Mouse (Mus musculus) limb, embryonic 14.5 days (tissue): ENCODE measurements at regions not wholly inside any gene's neighbourhood (a gene's known extent, or its start where the extent isn't known, plus 50 kb on each side); places are given as distances from the start of the nearest gene placed in this dataset.

Experiments
- ATAC-seq: fragments of 200-750 bp; cut with Nextera tagmentation; 2 replicates; pipeline ENCODE4 v1.8.0; 2017; ENCODE audit warnings: low read depth, moderate number of reproducible peaks, moderate TSS enrichment; ENCODE audit not compliant: low FRiP score
- DNase-seq: peaks from one replicate; pipeline ENCODE4 v3.0.0-alpha.2; 2015; ENCODE audit warnings: low spot score
- H3K27ac ChIP-seq: fragments of 300-500 bp; sonication (generic); replicated peaks from 2 replicates; pipeline ENCODE4 v1.5.1; 2014; ENCODE audit warnings: low read depth, mild to moderate bottlenecking, low read length, moderate library complexity, mixed read lengths
- H3K27me3 ChIP-seq: fragments of 300-500 bp; sonication (generic); 2 replicates; pipeline ENCODE4 v1.6.1; 2014; ENCODE audit warnings: low read length, mixed read lengths; ENCODE audit not compliant: control insufficient read depth, insufficient read depth
- H3K36me3 ChIP-seq: fragments of 300-500 bp; sonication (generic); 2 replicates; pipeline ENCODE4 v1.6.1; 2014; ENCODE audit warnings: mild to moderate bottlenecking, low read length, moderate library complexity, mixed read lengths; ENCODE audit not compliant: control insufficient read depth, insufficient read depth
- H3K4me1 ChIP-seq: fragments of 300-500 bp; sonication (generic); 2 replicates; pipeline ENCODE4 v1.6.1; 2014; ENCODE audit warnings: antibody characterized with exemption, low read length, mixed read lengths; ENCODE audit not compliant: control insufficient read depth, insufficient read depth
- H3K4me2 ChIP-seq: fragments of 300-500 bp; sonication (generic); replicated peaks from 2 replicates; pipeline ENCODE4 v1.6.1; 2014; ENCODE audit warnings: low read depth, mild to moderate bottlenecking, low read length, moderate library complexity; ENCODE audit not compliant: severe bottlenecking
- H3K4me3 ChIP-seq: fragments of 300-500 bp; sonication (generic); replicated peaks from 2 replicates; pipeline ENCODE4 v1.5.1; 2014; ENCODE audit warnings: low read length
- H3K9ac ChIP-seq: fragments of 300-500 bp; sonication (generic); 2 replicates; pipeline ENCODE4 v1.6.1; 2014; ENCODE audit warnings: mild to moderate bottlenecking, low read depth, low read length, moderate library complexity; ENCODE audit not compliant: severe bottlenecking
- H3K9me3 ChIP-seq: fragments of 300-500 bp; sonication (generic); 2 replicates; pipeline ENCODE4 v1.6.1; 2016; ENCODE audit warnings: low read length; ENCODE audit not compliant: control insufficient read depth
- POLR2A ChIP-seq: fragments of 200-500 bp; IDR thresholded peaks from 2 replicates; pipeline ENCODE4 v1.8.0; 2012; ENCODE audit warnings: inconsistent platforms, mild to moderate bottlenecking, moderate library complexity, borderline replicate concordance; ENCODE audit not compliant: insufficient read depth, insufficient read length; ENCODE audit errors: extremely low read depth
- WGBS: fragments of 180-500 bp; shearing (Covaris S2); extraction: QIAGEN DNeasy Blood & Tissue Kit; methylation state at CpG from one replicate; pipeline ENCODE4 v1.1.7; 2014; 5-methylcytosine and 5-hydroxymethylcytosine counted together

- Histone ChIP-seq H3K9ac (no peak overlapping the region), H3K9me3 (no peaks in the 10 kb centered on the region), H3K36me3 (no peaks in the 10 kb centered on the region), H3K4me3 (no peak overlapping the region), H3K4me1 (peaks cover 20% of the 10 kb centered on the region), H3K27ac (peak overlapping the region; percentile 52), H3K27me3 (no peaks in the 10 kb centered on the region), H3K4me2 (no peak overlapping the region)
- TF ChIP-seq POLR2A, result no peak
- WGBS, result 85% methylated on average over 10 of the region's 10 CpGs
- ATAC-seq (no peak), DNase-seq (no peak)
Observed at GRCm38 (mm10) chr9:116232386-116232785, 57.2 kb upstream of the Tgfbr2 start.

- no peak for TF ChIP-seq POLR2A
- Histone ChIP-seq H3K27ac (peak overlapping the region; percentile 61), H3K36me3 (no peaks in the 10 kb centered on the region), H3K9me3 (no peaks in the 10 kb centered on the region), H3K4me3 (no peak overlapping the region), H3K9ac (no peak overlapping the region), H3K4me1 (peaks cover 20% of the 10 kb centered on the region), H3K27me3 (no peaks in the 10 kb centered on the region), H3K4me2 (no peak overlapping the region)
- 69% methylated on average over 16 of the region's 16 CpGs for WGBS
- peak; percentile 65; the same call in 1 of the 2 replicates for ATAC-seq
- DNase-seq, result peak; percentile 90
Observed at GRCm38 (mm10) chr9:116231351-116232311, 56.5 kb upstream of the Tgfbr2 start.

- no peak overlapping the region for H3K9ac ChIP-seq
- H3K27ac ChIP-seq, result no peak overlapping the region
- H3K36me3 ChIP-seq, result no peaks in the 10 kb centered on the region
- no peak overlapping the region for H3K4me3 ChIP-seq
- no peak for TF ChIP-seq POLR2A
- H3K4me2 ChIP-seq, result no peak overlapping the region
- no peaks in the 10 kb centered on the region for H3K27me3 ChIP-seq
- H3K9me3 ChIP-seq, result no peaks in the 10 kb centered on the region
- 89% methylated on average over 7 of the region's 7 CpGs for WGBS
- H3K4me1 ChIP-seq, result peaks cover 20% of the 10 kb centered on the region
- no peak for DNase-seq
- no peak for ATAC-seq
Observed at GRCm38 (mm10) chr9:116230346-116230745, 55.2 kb upstream of the Tgfbr2 start.

- H3K36me3 ChIP-seq, result no peaks in the 10 kb centered on the region
- 41% methylated on average over 9 of the region's 9 CpGs for WGBS
Observed at GRCm38 (mm10) chr9:116228443-116228842, 53.3 kb upstream of the Tgfbr2 start.

GRCm38 (mm10) chr9:116227738-116228137 is 52.6 kb upstream of the Tgfbr2 start:
- no peak for TF ChIP-seq POLR2A
- no peak for ATAC-seq
- H3K4me1 ChIP-seq, result peaks cover 17% of the 10 kb centered on the region
- H3K9me3 ChIP-seq, result no peaks in the 10 kb centered on the region
- no peaks in the 10 kb centered on the region for H3K27me3 ChIP-seq
- H3K4me2 ChIP-seq, result no peak overlapping the region
- no peaks in the 10 kb centered on the region for H3K36me3 ChIP-seq
- WGBS, result 64% methylated on average over 7 of the region's 7 CpGs
- H3K27ac ChIP-seq, result no peak overlapping the region
- no peak overlapping the region for H3K4me3 ChIP-seq
- no peak overlapping the region for H3K9ac ChIP-seq
- DNase-seq, result no peak

More at GRCm38 (mm10) chr9:116228443-116228842, 53.3 kb upstream of the Tgfbr2 start:
- TF ChIP-seq POLR2A, result no peak
- Histone ChIP-seq H3K4me2 (no peak overlapping the region), H3K4me3 (no peak overlapping the region), H3K4me1 (peaks cover 17% of the 10 kb centered on the region), H3K27me3 (no peaks in the 10 kb centered on the region), H3K27ac (no peak overlapping the region), H3K9me3 (no peaks in the 10 kb centered on the region), H3K9ac (no peak overlapping the region)
- DNase-seq (no peak), ATAC-seq (no peak)
